Mouse (Mus musculus) spleen, adult 18-20 months (tissue): ENCODE measurements around the gene Kansl1l.

Source experiments
- DNase-seq, 2 experiments: peaks; one replicate each; pipeline ENCODE4 v3.0.0; 2022; ENCODE audit warnings: mixed read lengths in 2 of 2

Kansl1l gene

GRCm38 (mm10) chr1:66695296-66695695 lies 122.1 kb downstream of the Kansl1l start:
- DNase-seq = no peak

- no peak for DNase-seq
Measured at GRCm38 (mm10) chr1:66694266-66694665, 123.1 kb downstream of the Kansl1l start.

- DNase-seq = no peak
Measured at GRCm38 (mm10) chr1:66692780-66693392, 124.5 kb downstream of the Kansl1l start.

GRCm38 (mm10) chr1:66692308-66692707 lies 125.1 kb downstream of the Kansl1l start:
- no peak for DNase-seq

GRCm38 (mm10) chr1:66691772-66692171 lies 125.6 kb downstream of the Kansl1l start:
- no peak for DNase-seq

GRCm38 (mm10) chr1:66682974-66683373 lies 134.4 kb downstream of the Kansl1l start:
- no peak for DNase-seq

- DNase-seq = no peak
Measured at GRCm38 (mm10) chr1:66678662-66679061, 138.7 kb downstream of the Kansl1l start.

GRCm38 (mm10) chr1:66677928-66678327 lies 139.4 kb downstream of the Kansl1l start:
- DNase-seq = no peak

- no peak for DNase-seq
Measured at GRCm38 (mm10) chr1:66672812-66673211, 144.6 kb downstream of the Kansl1l start.

GRCm38 (mm10) chr1:66671475-66671874 lies 145.9 kb downstream of the Kansl1l start:
- DNase-seq = no peak
